Mouse (Mus musculus) midbrain, embryonic 14.5 days (tissue): ENCODE results near the gene Lgsn. TPM values are rescaled to one million over a fixed set of nuclear protein-coding genes. Genes with fewer than 3 reads are reported as not detected.

Experiments used
- ATAC-seq: fragments of 200-750 bp; cut with Nextera tagmentation; 2 replicates; pipeline ENCODE4 v1.8.0; 2017; ENCODE audit warnings: moderate number of reproducible peaks, moderate library complexity; ENCODE audit not compliant: low FRiP score, low TSS enrichment
- DNase-seq: peaks from one replicate; pipeline ENCODE4 v3.0.0-alpha.2; 2015
- H3K27ac ChIP-seq: fragments of 300-500 bp; sonication (generic); replicated peaks from 2 replicates; pipeline ENCODE4 v1.5.1; 2014; ENCODE audit warnings: mild to moderate bottlenecking, low read depth, low read length, moderate library complexity
- H3K27me3 ChIP-seq: fragments of 300-500 bp; sonication (generic); 2 replicates; pipeline ENCODE4 v1.6.1; 2014; ENCODE audit warnings: low read length, control low read depth, mixed read lengths; ENCODE audit not compliant: control insufficient read depth, insufficient read depth
- H3K36me3 ChIP-seq: fragments of 300-500 bp; sonication (generic); 2 replicates; pipeline ENCODE4 v1.6.1; 2014; ENCODE audit warnings: low read length, control low read depth; ENCODE audit not compliant: control insufficient read depth, insufficient read depth
- H3K4me1 ChIP-seq: fragments of 300-500 bp; sonication (generic); 2 replicates; pipeline ENCODE4 v1.6.1; 2014; ENCODE audit warnings: mild to moderate bottlenecking, antibody characterized with exemption, low read length, control low read depth; ENCODE audit not compliant: control insufficient read depth, insufficient read depth
- H3K4me2 ChIP-seq: fragments of 300-500 bp; sonication (generic); 2 replicates; pipeline ENCODE4 v1.6.1; 2014; ENCODE audit warnings: mild to moderate bottlenecking, low read length, moderate library complexity
- H3K4me3 ChIP-seq: fragments of 300-500 bp; sonication (generic); replicated peaks from 2 replicates; pipeline ENCODE4 v1.5.1; 2014; ENCODE audit warnings: low read depth, low read length
- H3K9ac ChIP-seq: fragments of 300-500 bp; sonication (generic); replicated peaks from 2 replicates; pipeline ENCODE4 v1.6.1; 2014; ENCODE audit warnings: mild to moderate bottlenecking, low read length, moderate library complexity
- H3K9me3 ChIP-seq: fragments of 300-500 bp; sonication (generic); 2 replicates; pipeline ENCODE4 v1.6.1; 2016; ENCODE audit warnings: low read length, control low read depth, mixed read lengths; ENCODE audit not compliant: control insufficient read depth
- WGBS: fragments of 180-500 bp; shearing (Covaris S2); extraction: QIAGEN DNeasy Blood & Tissue Kit; methylation state at CpG from one replicate; pipeline ENCODE4 v1.1.7; 2014; 5-methylcytosine and 5-hydroxymethylcytosine counted together
- polyA plus RNA-seq: library from polyadenylated mRNA; unstranded; fragments of >200 nt; fragmentation: Nextera tagmentation; extraction: Ambion mirVana; gene quantifications from 2 replicates; pipeline ENCODE4 v1.2.1, GENCODE M21; 2014

Lgsn gene
- polyA plus RNA-seq, 1 experiment from 2014 or later: not detected

- Histone ChIP-seq H3K9ac (no peak overlapping the region), H3K9me3 (no peaks in the 10 kb centered on the region), H3K27ac (no peak overlapping the region), H3K27me3 (no peaks in the 10 kb centered on the region), H3K4me1 (no peaks in the 10 kb centered on the region), H3K36me3 (no peaks in the 10 kb centered on the region), H3K4me3 (no peak overlapping the region), H3K4me2 (no peak overlapping the region)
- WGBS: 86% methylated on average over 2 of the region's 2 CpGs
- DNase-seq (no peak), ATAC-seq (no peak)
Observed at GRCm38 (mm10) chr1:31156185-31156584, 20.0 kb upstream of the Lgsn start.

GRCm38 (mm10) chr1:31156884-31157283 is 19.3 kb upstream of the Lgsn start:
- DNase-seq (no peak), ATAC-seq (no peak)
- H3K9me3 ChIP-seq: no peaks in the 10 kb centered on the region
- H3K4me1 ChIP-seq: no peaks in the 10 kb centered on the region
- 90% methylated on average over 2 of the region's 2 CpGs for whole genome bisulfite sequencing
- no peaks in the 10 kb centered on the region for H3K36me3 ChIP-seq
- H3K4me2 ChIP-seq: no peak overlapping the region
- H3K4me3 ChIP-seq: no peak overlapping the region
- H3K27me3 ChIP-seq: no peaks in the 10 kb centered on the region
- no peak overlapping the region for H3K27ac ChIP-seq
- H3K9ac ChIP-seq: no peak overlapping the region

- Histone ChIP-seq H3K4me2 (no peak overlapping the region), H3K9me3 (no peaks in the 10 kb centered on the region), H3K27me3 (no peaks in the 10 kb centered on the region), H3K27ac (no peak overlapping the region), H3K9ac (no peak overlapping the region), H3K36me3 (no peaks in the 10 kb centered on the region), H3K4me1 (no peaks in the 10 kb centered on the region), H3K4me3 (no peak overlapping the region)
- 84% methylated on average over 18 of the region's 18 CpGs for WGBS
- no peak for ATAC-seq
- no peak for DNase-seq
Observed at GRCm38 (mm10) chr1:31164527-31165189, 11.5 kb upstream of the Lgsn start.

- Histone ChIP-seq H3K4me2 (no peak overlapping the region), H3K4me3 (no peak overlapping the region), H3K36me3 (no peaks in the 10 kb centered on the region), H3K27ac (no peak overlapping the region), H3K9me3 (no peaks in the 10 kb centered on the region), H3K27me3 (no peaks in the 10 kb centered on the region), H3K9ac (no peak overlapping the region), H3K4me1 (no peaks in the 10 kb centered on the region)
- ATAC-seq: no peak
- DNase-seq: no peak
- 93% methylated on average over 7 of the region's 7 CpGs for WGBS
Observed at GRCm38 (mm10) chr1:31165326-31166121, 10.7 kb upstream of the Lgsn start.

- H3K9ac ChIP-seq: no peak overlapping the region
- ATAC-seq (no peak), DNase-seq (no peak)
- H3K27me3 ChIP-seq: no peaks in the 10 kb centered on the region
- no peaks in the 10 kb centered on the region for H3K9me3 ChIP-seq
- WGBS: 75% methylated on average over 3 of the region's 3 CpGs
- no peak overlapping the region for H3K4me2 ChIP-seq
- no peaks in the 10 kb centered on the region for H3K4me1 ChIP-seq
- no peaks in the 10 kb centered on the region for H3K36me3 ChIP-seq
- no peak overlapping the region for H3K27ac ChIP-seq
- no peak overlapping the region for H3K4me3 ChIP-seq
Observed at GRCm38 (mm10) chr1:31175401-31175800, 800 bp upstream of the Lgsn start.

GRCm38 (mm10) chr1:31178264-31178663 is 2.1 kb downstream of the Lgsn start:
- no peaks in the 10 kb centered on the region for H3K9me3 ChIP-seq
- H3K4me3 ChIP-seq: no peak overlapping the region
- 36% methylated on average over 1 of the region's 1 CpGs for WGBS
- DNase-seq: peak; percentile 8
- ATAC-seq: no peak
- no peaks in the 10 kb centered on the region for H3K4me1 ChIP-seq
- no peak overlapping the region for H3K4me2 ChIP-seq
- no peak overlapping the region for H3K27ac ChIP-seq
- H3K9ac ChIP-seq: no peak overlapping the region
- H3K36me3 ChIP-seq: no peaks in the 10 kb centered on the region
- H3K27me3 ChIP-seq: no peaks in the 10 kb centered on the region

- no peaks in the 10 kb centered on the region for H3K4me1 ChIP-seq
- H3K36me3 ChIP-seq: no peaks in the 10 kb centered on the region
- H3K4me3 ChIP-seq: no peak overlapping the region
- no peaks in the 10 kb centered on the region for H3K9me3 ChIP-seq
- no peak for DNase-seq
- no peaks in the 10 kb centered on the region for H3K27me3 ChIP-seq
- WGBS: 83% methylated on average over 10 of the region's 10 CpGs
- no peak for ATAC-seq
- H3K4me2 ChIP-seq: no peak overlapping the region
- no peak overlapping the region for H3K27ac ChIP-seq
- no peak overlapping the region for H3K9ac ChIP-seq
Observed at GRCm38 (mm10) chr1:31190237-31190866, 14.2 kb downstream of the Lgsn start.

GRCm38 (mm10) chr1:31195633-31196032 is 19.4 kb downstream of the Lgsn start:
- no peaks in the 10 kb centered on the region for H3K36me3 ChIP-seq
- no peak overlapping the region for H3K9ac ChIP-seq
- H3K27ac ChIP-seq: no peak overlapping the region
- DNase-seq (no peak), ATAC-seq (no peak)
- 73% methylated on average over 1 of the region's 1 CpGs for WGBS
- H3K4me2 ChIP-seq: no peak overlapping the region
- H3K4me1 ChIP-seq: no peaks in the 10 kb centered on the region
- H3K9me3 ChIP-seq: no peaks in the 10 kb centered on the region
- H3K27me3 ChIP-seq: no peaks in the 10 kb centered on the region
- no peak overlapping the region for H3K4me3 ChIP-seq
